Mouse (Mus musculus) MEL (cell line): ENCODE data around the gene Deaf1. TPM values are rescaled to one million over a fixed set of nuclear protein-coding genes. Genes with fewer than 3 reads are reported as not detected.

Experiments used
- DNase-seq: peaks from one replicate; pipeline ENCODE4 v3.0.0; 2011; ENCODE audit warnings: low read depth, low spot score
- H3K27ac ChIP-seq: 2 replicates; pipeline ENCODE4 v1.5.1; 2012; ENCODE audit warnings: low read depth, mild to moderate bottlenecking, control low read depth, low read length, moderate library complexity; ENCODE audit not compliant: control insufficient read depth
- H3K27me3 ChIP-seq, 2 experiments: fragments of 150-350 bp in 1 of 2; sonication (generic) in 1 of 2; 2 replicates each; pipeline ENCODE4 v1.6.1; 2012; ENCODE audit warnings: low read length in 2 of 2, mild to moderate bottlenecking in 2 of 2, improper control_type of control experiment in 1 of 2, moderate library complexity in 1 of 2; ENCODE audit not compliant: insufficient read depth in 2 of 2, control insufficient read depth in 1 of 2
- H3K36me3 ChIP-seq, 2 experiments: 2 replicates each; pipeline ENCODE4 v1.6.1; 2012 to 2014; ENCODE audit warnings: low read length in 2 of 2, improper control_type of control experiment in 1 of 2, inconsistent platforms in 1 of 2, mild to moderate bottlenecking in 1 of 2; ENCODE audit not compliant: insufficient read depth in 2 of 2, control insufficient read depth in 1 of 2
- H3K4me1 ChIP-seq, 2 experiments: fragments of 150-350 bp in 1 of 2; sonication (generic) in 1 of 2; 2 replicates each; pipeline ENCODE4 v1.6.1; 2012; ENCODE audit warnings: low read length in 2 of 2, improper control_type of control experiment in 1 of 2, mild to moderate bottlenecking in 1 of 2; ENCODE audit not compliant: insufficient read depth in 2 of 2, control insufficient read depth in 1 of 2
- H3K4me3 ChIP-seq, 2 experiments: fragments of 150-350 bp in 1 of 2; sonication (generic) in 1 of 2; 2 replicates each; pipeline ENCODE4 v1.5.1; 2012; ENCODE audit warnings: low read depth in 2 of 2, low read length in 2 of 2, mild to moderate bottlenecking in 2 of 2, moderate library complexity in 2 of 2, control low read depth in 1 of 2, improper control_type of control experiment in 1 of 2; ENCODE audit not compliant: control insufficient read depth in 1 of 2, insufficient read depth in 1 of 2
- H3K79me2 ChIP-seq: 2 replicates; pipeline ENCODE4 v1.6.1; 2012; ENCODE audit warnings: mild to moderate bottlenecking, low read length, moderate library complexity; ENCODE audit not compliant: control insufficient read depth, poor library complexity, insufficient read depth
- H3K9ac ChIP-seq: 2 replicates; pipeline ENCODE4 v1.6.1; 2012; ENCODE audit warnings: low read depth, mild to moderate bottlenecking, control low read depth, low read length, moderate library complexity; ENCODE audit not compliant: control insufficient read depth, poor library complexity, severe bottlenecking
- H3K9me3 ChIP-seq: fragments of 150-350 bp; sonication (generic); replicated peaks from 2 replicates; pipeline ENCODE4 v1.6.1; 2012; ENCODE audit warnings: mild to moderate bottlenecking, low read length, improper control_type of control experiment, moderate library complexity; ENCODE audit not compliant: insufficient read depth
- CHD1 ChIP-seq: IDR thresholded peaks from 2 replicates; pipeline ENCODE4 v1.6.1; 2012; ENCODE audit warnings: low read depth, mild to moderate bottlenecking, inconsistent platforms, low read length, improper control_type of control experiment
- CHD2 ChIP-seq: IDR thresholded peaks from 2 replicates; pipeline ENCODE4 v1.6.1; 2011; ENCODE audit warnings: low read length, improper control_type of control experiment
- CTCF ChIP-seq, 3 experiments: IDR thresholded peaks in 2 of 3; conservative IDR thresholded peaks in 1 of 3; 2 replicates each; pipeline ENCODE4 v1.5.1; 2011 to 2012; ENCODE audit warnings: low read length in 3 of 3, low read depth in 2 of 3, mild to moderate bottlenecking in 2 of 3, improper control_type of control experiment in 1 of 3, inconsistent platforms in 1 of 3, mixed read lengths in 1 of 3, moderate library complexity in 1 of 3; ENCODE audit not compliant: control insufficient read depth in 1 of 3, insufficient read depth in 1 of 3, poor library complexity in 1 of 3, severe bottlenecking in 1 of 3
- E2F4 ChIP-seq: IDR thresholded peaks from 2 replicates; pipeline ENCODE4 v1.6.1; 2011; ENCODE audit warnings: low read depth, low read length, improper control_type of control experiment, borderline replicate concordance
- EP300 ChIP-seq, 2 experiments: IDR thresholded peaks; 2 replicates each; pipeline ENCODE4 v1.6.1; 2011; ENCODE audit warnings: improper control_type of control experiment in 2 of 2, low read length in 2 of 2, low read depth in 1 of 2, mild to moderate bottlenecking in 1 of 2
- GABPA ChIP-seq: IDR thresholded peaks from 2 replicates; pipeline ENCODE4 v1.6.1; 2012; ENCODE audit warnings: low read depth, mild to moderate bottlenecking, inconsistent platforms, low read length, improper control_type of control experiment, moderate library complexity
- GATA1 ChIP-seq: IDR thresholded peaks from 2 replicates; pipeline ENCODE4 v1.6.1; 2011; ENCODE audit warnings: low read depth, low read length, improper control_type of control experiment
- HCFC1 ChIP-seq: IDR thresholded peaks from 2 replicates; pipeline ENCODE4 v1.6.1; 2012; ENCODE audit warnings: low read depth, mild to moderate bottlenecking, inconsistent platforms, low read length, improper control_type of control experiment, moderate library complexity
- JUND ChIP-seq: IDR thresholded peaks from 2 replicates; pipeline ENCODE4 v1.6.1; 2011; ENCODE audit warnings: low read depth, mild to moderate bottlenecking, improper control_type of control experiment, low read length
- KAT2A ChIP-seq: conservative IDR thresholded peaks from 2 replicates; pipeline ENCODE4 v1.6.1; 2012; ENCODE audit warnings: low read depth, low read length, improper control_type of control experiment, inconsistent platforms
- MAX ChIP-seq: IDR thresholded peaks from 2 replicates; pipeline ENCODE4 v1.6.1; 2011; ENCODE audit warnings: low read length, improper control_type of control experiment
- MAZ ChIP-seq: IDR thresholded peaks from 2 replicates; pipeline ENCODE4 v1.6.1; 2012; ENCODE audit warnings: low read depth, mild to moderate bottlenecking, inconsistent platforms, low read length, improper control_type of control experiment
- MEF2A ChIP-seq: IDR thresholded peaks from 2 replicates; pipeline ENCODE4 v1.6.1; 2014; ENCODE audit warnings: low read depth, mild to moderate bottlenecking, inconsistent platforms, low read length, improper control_type of control experiment; ENCODE audit not compliant: poor library complexity, insufficient replicate concordance, severe bottlenecking; ENCODE audit errors: extremely low read depth
- MYC ChIP-seq: IDR thresholded peaks from 2 replicates; pipeline ENCODE4 v1.6.1; 2011; ENCODE audit warnings: low read depth, mild to moderate bottlenecking, low read length, improper control_type of control experiment, moderate library complexity
- POLR2A ChIP-seq, 2 experiments: IDR thresholded peaks; 2 replicates each; pipeline ENCODE4 v1.6.1; 2011 to 2012; ENCODE audit warnings: low read length in 2 of 2, mild to moderate bottlenecking in 2 of 2, control low read depth in 1 of 2, improper control_type of control experiment in 1 of 2, low read depth in 1 of 2, moderate library complexity in 1 of 2; ENCODE audit not compliant: control insufficient read depth in 1 of 2, insufficient read depth in 1 of 2, poor library complexity in 1 of 2
- RAD21 ChIP-seq: IDR thresholded peaks from 2 replicates; pipeline ENCODE4 v1.6.1; 2011; ENCODE audit warnings: mild to moderate bottlenecking, low read depth, low read length, improper control_type of control experiment
- RCOR1 ChIP-seq: IDR thresholded peaks from 2 replicates; pipeline ENCODE4 v1.6.1; 2012; ENCODE audit warnings: low read depth, mild to moderate bottlenecking, inconsistent platforms, low read length, improper control_type of control experiment
- SIN3A ChIP-seq: IDR thresholded peaks from 2 replicates; pipeline ENCODE4 v1.6.1; 2012; ENCODE audit warnings: low read length, improper control_type of control experiment, inconsistent platforms
- TBP ChIP-seq: IDR thresholded peaks from 2 replicates; pipeline ENCODE4 v1.8.0; 2011; ENCODE audit warnings: low read depth, low read length, improper control_type of control experiment
- TCF12 ChIP-seq: IDR thresholded peaks from 2 replicates; pipeline ENCODE4 v1.6.1; 2014; ENCODE audit warnings: low read depth, mild to moderate bottlenecking, inconsistent platforms, low read length, improper control_type of control experiment, moderate library complexity
- USF1 ChIP-seq: IDR thresholded peaks from 2 replicates; pipeline ENCODE4 v1.6.1; 2014; ENCODE audit warnings: low read depth, mild to moderate bottlenecking, inconsistent platforms, low read length, improper control_type of control experiment, moderate library complexity
- USF2 ChIP-seq, 2 experiments: IDR thresholded peaks; 2 replicates each; pipeline ENCODE4 v1.6.1; 2011 to 2012; ENCODE audit warnings: improper control_type of control experiment in 2 of 2, low read length in 2 of 2, borderline replicate concordance in 1 of 2, inconsistent platforms in 1 of 2, low read depth in 1 of 2, mild to moderate bottlenecking in 1 of 2; ENCODE audit not compliant: insufficient read depth in 1 of 2
- ZC3H11A ChIP-seq: IDR thresholded peaks from 2 replicates; pipeline ENCODE4 v1.6.1; 2012; ENCODE audit warnings: low read depth, mild to moderate bottlenecking, inconsistent platforms, low read length, improper control_type of control experiment
- ZKSCAN1 ChIP-seq: IDR thresholded peaks from 2 replicates; pipeline ENCODE4 v1.6.1; 2012; ENCODE audit warnings: low read depth, mild to moderate bottlenecking, inconsistent platforms, low read length, improper control_type of control experiment, moderate library complexity
- ZMIZ1 ChIP-seq: IDR thresholded peaks from 2 replicates; pipeline ENCODE4 v1.6.1; 2012; ENCODE audit warnings: low read depth, mild to moderate bottlenecking, inconsistent platforms, low read length, improper control_type of control experiment, moderate library complexity
- polyA plus RNA-seq, 2 experiments: library from polyadenylated mRNA; stranded (reverse) in 1 of 2; unstranded in 1 of 2; fragments of >175 nt in 1 of 2; fragments of >200 nt in 1 of 2; gene quantifications; 2 replicates each; pipeline versions ENCODE4 v1.2.1 to v1.2.4; 2012; ENCODE audit warnings: low replicate concordance in 2 of 2, low read depth in 1 of 2; ENCODE audit not compliant: insufficient read length in 2 of 2, insufficient read depth in 1 of 2, missing spikeins in 1 of 2
- total RNA-seq: library from RNA; depleted of rRNA; stranded (reverse); fragments of 300-350 nt; gene quantifications from 2 replicates; pipeline ENCODE4 v1.2.3, GENCODE M21; 2012

The Deaf1 gene
- total and polyA plus RNA-seq, 3 experiments = 13.2 to 91.1 TPM; not detected in 1

DNA sequence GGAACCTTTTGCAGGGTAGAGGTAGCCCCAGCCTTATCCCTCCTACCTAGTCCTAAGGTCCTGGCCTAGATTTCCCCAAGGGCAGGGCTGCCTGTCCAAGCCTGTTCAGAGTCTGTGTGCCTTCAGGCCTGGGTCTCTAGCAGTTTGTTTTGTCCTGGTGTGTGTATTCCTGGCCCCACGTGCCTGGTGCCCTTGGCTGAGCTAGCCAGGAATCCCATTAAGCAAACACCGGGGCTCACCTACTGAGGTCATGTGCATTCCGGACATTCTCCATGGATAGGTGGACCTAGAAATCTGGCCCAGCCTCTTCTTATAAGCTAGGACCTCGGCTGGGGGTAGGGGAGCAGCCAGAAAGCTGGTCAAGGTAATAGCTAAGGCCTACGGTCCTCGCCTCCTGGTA is 13.0 kb upstream of the Deaf1 start:
- no peak for DNase-seq
- no peaks in the 10 kb centered on the region for H3K36me3 ChIP-seq
- H3K4me1 ChIP-seq = no peaks in the 10 kb centered on the region
- H3K27ac ChIP-seq = no peak overlapping the region
- H3K9ac ChIP-seq = no peak overlapping the region
- H3K79me2 ChIP-seq = no peaks in the 10 kb centered on the region
- H3K9me3 ChIP-seq = no peaks in the 10 kb centered on the region
- no peak overlapping the region for H3K4me3 ChIP-seq
- no peak for TF ChIP-seq POLR2A (IDR thresholded peaks at IDR 0.05; ENCODE audit: control insufficient read depth in 1 of 2, insufficient read depth in 1 of 2, low read depth in 1 of 2, low read length in 2 of 2, poor library complexity in 1 of 2)
- no peak for TF ChIP-seq MAZ
- TF ChIP-seq CHD2 = no peak
- no peak for TF ChIP-seq SIN3A
- TF ChIP-seq TCF12 = no peak
- no peak for TF ChIP-seq ZC3H11A
- TF ChIP-seq EP300 (IDR thresholded peaks at IDR 0.05; ENCODE audit: low read depth in 1 of 2, low read length in 2 of 2) = no peak
- no peak for TF ChIP-seq RCOR1
- TF ChIP-seq HCFC1 = no peak
- TF ChIP-seq USF1 = no peak
- no peak for TF ChIP-seq ZMIZ1
- no peak for TF ChIP-seq CHD1
- TF ChIP-seq USF2 (IDR thresholded peaks at IDR 0.05; ENCODE audit: borderline replicate concordance in 1 of 2, insufficient read depth in 1 of 2, low read depth in 1 of 2, low read length in 2 of 2) = no peak
- no peak for TF ChIP-seq MEF2A
- TF ChIP-seq RAD21 = no peak
- TF ChIP-seq, all 39 proteins: peak for 0
- peaks cover 0 to 4% of the 10 kb centered on the region in 2 experiments; a peak in 3 of 4 replicates for H3K27me3 ChIP-seq

DNA sequence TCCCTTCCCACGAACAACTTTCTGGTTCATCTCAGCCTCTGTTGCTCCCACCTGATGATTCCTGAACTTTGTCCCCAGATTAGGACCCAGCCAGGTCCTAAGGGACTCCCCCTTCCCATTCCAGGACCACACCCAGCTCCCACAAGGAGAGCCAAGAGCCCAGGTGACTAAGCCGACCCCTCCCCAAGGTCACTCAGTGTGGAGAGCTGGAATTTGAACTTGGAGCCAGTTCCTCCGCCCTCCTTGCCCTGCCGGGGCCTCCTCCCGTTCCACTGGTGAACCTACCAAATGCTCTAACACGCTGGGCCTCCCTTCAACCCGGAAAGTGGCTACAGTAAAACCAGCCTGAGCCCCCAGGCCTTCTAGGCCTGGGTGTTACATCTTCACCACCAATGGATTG is 12.5 kb upstream of the Deaf1 start:
- no peak for DNase-seq
- no peaks in the 10 kb centered on the region for H3K79me2 ChIP-seq
- H3K9me3 ChIP-seq = no peaks in the 10 kb centered on the region
- no peaks in the 10 kb centered on the region for H3K4me1 ChIP-seq
- H3K4me3 ChIP-seq = no peak overlapping the region
- H3K27ac ChIP-seq = no peak overlapping the region
- no peaks in the 10 kb centered on the region for H3K36me3 ChIP-seq
- TF ChIP-seq TBP (no peak), ZC3H11A (no peak), CTCF (IDR thresholded peaks at IDR 0.05 in 2 of 3, conservative IDR thresholded peaks at IDR 0.05 in 1 of 3; ENCODE audit: control insufficient read depth in 1 of 3, insufficient read depth in 1 of 3, low read depth in 2 of 3, low read length in 3 of 3, poor library complexity in 1 of 3, severe bottlenecking in 1 of 3) (no peak), ZKSCAN1 (no peak), E2F4 (no peak), RCOR1 (no peak), USF1 (no peak), MAX (no peak), GATA1 (no peak), GABPA (no peak), JUND (no peak), SIN3A (no peak), CHD1 (no peak), KAT2A (no peak), MYC (no peak)
- H3K27me3 ChIP-seq = peaks cover 0 to 4% of the 10 kb centered on the region in 2 experiments; a peak in 3 of 4 replicates
- H3K9ac ChIP-seq = no peak overlapping the region
